Mouse (Mus musculus): ENCODE data around the gene Gm10097.

DNA sequence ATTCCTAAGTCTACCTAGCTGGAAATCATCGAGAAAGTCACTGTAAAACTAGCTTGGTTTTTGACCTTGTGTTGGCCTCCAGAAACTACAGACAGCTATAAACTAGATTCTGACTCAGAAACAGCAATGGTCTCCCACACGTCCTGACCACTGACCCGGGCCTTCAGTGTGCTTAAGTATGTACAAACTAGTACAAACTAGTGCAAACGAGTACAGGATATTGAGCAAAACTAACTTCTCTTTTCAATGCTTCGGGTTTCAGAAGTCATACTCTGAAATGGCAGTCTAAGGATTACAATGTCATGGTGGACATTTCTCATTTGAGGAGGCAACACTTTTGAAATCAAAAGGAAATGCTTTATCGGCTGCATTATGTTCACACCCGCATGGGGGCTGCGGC is 24.5 kb upstream of the Gm10097 start:
- no peak for TF ChIP-seq POLR2A (IDR thresholded peaks at IDR 0.05; ENCODE audit: borderline replicate concordance, insufficient read depth, low read length)
- no peak for TF ChIP-seq CTCF (IDR thresholded peaks at IDR 0.05; ENCODE audit: borderline replicate concordance, insufficient read depth, low read depth, low read length)

Data from cerebellum, adult 2 months (tissue).